Mouse (Mus musculus) erythroblast, embryonic 14.5 days (primary cell): ENCODE measurements around the gene Gm19426.

Source experiments
- GATA1 ChIP-seq: IDR thresholded peaks from 2 replicates; pipeline ENCODE4 v1.6.1; 2012; ENCODE audit warnings: low read length, inconsistent platforms, mixed read lengths
- TAL1 ChIP-seq: IDR thresholded peaks from 3 replicates; pipeline ENCODE4 v1.6.1; 2012; ENCODE audit warnings: low read length, inconsistent platforms, mixed read lengths

DNA sequence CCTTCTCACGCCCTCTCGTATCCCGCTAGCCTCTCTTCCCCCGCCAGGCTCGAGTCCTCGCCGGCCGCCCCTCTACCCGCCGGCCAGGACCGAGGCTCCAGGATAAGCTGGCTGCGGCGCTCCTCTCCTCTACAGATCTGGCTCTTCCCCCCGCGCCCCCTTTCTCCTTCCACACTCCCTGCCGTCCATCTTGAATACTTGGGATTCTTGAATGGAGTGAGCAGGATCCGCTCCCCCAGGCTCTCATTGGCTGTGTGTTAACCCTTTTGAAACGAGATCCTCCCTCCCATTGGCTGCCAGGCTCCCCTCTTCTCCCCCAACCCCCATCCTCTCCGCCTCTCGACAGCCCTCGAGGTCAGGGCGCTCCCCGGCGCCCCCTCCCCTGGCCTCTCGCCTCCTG, at the start of gene Gm19426:
- no peak for TF ChIP-seq TAL1
- no peak for TF ChIP-seq GATA1
